Mouse (Mus musculus) embryonic facial prominence, embryonic 12.5 days (tissue): ENCODE measurements around the gene Fat1. TPM values are rescaled to one million over a fixed set of nuclear protein-coding genes. Genes with fewer than 3 reads are reported as not detected.
A peak's percentile ranks its signal among the peaks of the same experiment; 100 is the strongest.

ENCODE experiments used
- ATAC-seq: fragments of 200-750 bp; cut with Nextera tagmentation; 2 replicates; pipeline ENCODE4 v1.8.0; 2017; ENCODE audit not compliant: insufficient number of reproducible peaks, insufficient read depth, low FRiP score, low TSS enrichment
- H3K27ac ChIP-seq: fragments of 300-500 bp; sonication (generic); 2 replicates; pipeline ENCODE4 v1.5.1; 2016; ENCODE audit warnings: mild to moderate bottlenecking
- H3K27me3 ChIP-seq: fragments of 300-500 bp; sonication (generic); 2 replicates; pipeline ENCODE4 v1.6.1; 2016; ENCODE audit warnings: mild to moderate bottlenecking, moderate library complexity
- H3K36me3 ChIP-seq: fragments of 300-500 bp; sonication (generic); 2 replicates; pipeline ENCODE4 v1.6.1; 2016; ENCODE audit warnings: mild to moderate bottlenecking
- H3K4me1 ChIP-seq: fragments of 300-500 bp; sonication (generic); 2 replicates; pipeline ENCODE4 v1.6.1; 2016
- H3K4me2 ChIP-seq: fragments of 300-500 bp; sonication (generic); replicated peaks from 2 replicates; pipeline ENCODE4 v1.6.1; 2016; ENCODE audit warnings: mild to moderate bottlenecking, moderate library complexity
- H3K4me3 ChIP-seq: fragments of 300-500 bp; sonication (generic); 2 replicates; pipeline ENCODE4 v1.5.1; 2016; ENCODE audit warnings: mild to moderate bottlenecking
- H3K9ac ChIP-seq: fragments of 300-500 bp; sonication (generic); 2 replicates; pipeline ENCODE4 v1.6.1; 2016; ENCODE audit warnings: mild to moderate bottlenecking, moderate library complexity
- H3K9me3 ChIP-seq: fragments of 300-500 bp; sonication (generic); 2 replicates; pipeline ENCODE4 v1.6.1; 2016; ENCODE audit warnings: mild to moderate bottlenecking, moderate library complexity
- WGBS: fragments of 180-500 bp; shearing (Covaris S2); methylation state at CpG from one replicate; pipeline ENCODE4 v1.1.7; 2016; 5-methylcytosine and 5-hydroxymethylcytosine counted together
- polyA plus RNA-seq: library from polyadenylated mRNA; unstranded; fragments of >200 nt; fragmentation: Nextera tagmentation; extraction: Ambion mirVana; gene quantifications from 2 replicates; pipeline ENCODE4 v1.2.1, GENCODE M21; 2016

Fat1 gene
- polyA plus RNA-seq, 1 experiment from 2014 or later, result 29.5 TPM

GRCm38 (mm10) chr8:44991700-44992487 lies 56.6 kb downstream of the Fat1 start:
- Histone ChIP-seq H3K27me3 (no peaks in the 10 kb centered on the region), H3K36me3 (peaks cover 8% of the 10 kb centered on the region; the same call in 1 of the 2 replicates), H3K4me1 (peaks cover 43% of the 10 kb centered on the region), H3K4me2 (no peak overlapping the region), H3K9ac (no peak overlapping the region), H3K9me3 (no peaks in the 10 kb centered on the region), H3K4me3 (no peak overlapping the region), H3K27ac (no peak overlapping the region)
- ATAC-seq, result no peak
- 30% methylated on average over 21 of the region's 21 CpGs for WGBS

GRCm38 (mm10) chr8:44992664-44993063 lies 57.4 kb downstream of the Fat1 start:
- peaks cover 50% of the 10 kb centered on the region for H3K4me1 ChIP-seq

GRCm38 (mm10) chr8:44993376-44993775 lies 58.1 kb downstream of the Fat1 start:
- Histone ChIP-seq H3K4me3 (no peak overlapping the region), H3K36me3 (peaks cover 8% of the 10 kb centered on the region; the same call in 1 of the 2 replicates), H3K4me1 (peaks cover 57% of the 10 kb centered on the region), H3K9me3 (no peaks in the 10 kb centered on the region), H3K27ac (no peak overlapping the region), H3K4me2 (no peak overlapping the region), H3K9ac (no peak overlapping the region), H3K27me3 (no peaks in the 10 kb centered on the region)
- WGBS, result 34% methylated on average over 4 of the region's 4 CpGs
- no peak for ATAC-seq

More at GRCm38 (mm10) chr8:44992664-44993063, 57.4 kb downstream of the Fat1 start:
- Histone ChIP-seq H3K9me3 (no peaks in the 10 kb centered on the region), H3K9ac (no peak overlapping the region), H3K27ac (no peak overlapping the region), H3K4me3 (no peak overlapping the region), H3K27me3 (no peaks in the 10 kb centered on the region), H3K4me2 (no peak overlapping the region), H3K36me3 (peaks cover 8% of the 10 kb centered on the region; the same call in 1 of the 2 replicates)
- ATAC-seq, result no peak
- WGBS, result 50% methylated on average over 6 of the region's 6 CpGs

GRCm38 (mm10) chr8:44996493-44996892 lies 61.2 kb downstream of the Fat1 start:
- no peak for ATAC-seq
- no peaks in the 10 kb centered on the region for H3K9me3 ChIP-seq
- no peak overlapping the region for H3K4me3 ChIP-seq
- no peak overlapping the region for H3K4me2 ChIP-seq
- H3K9ac ChIP-seq, result no peak overlapping the region
- H3K4me1 ChIP-seq, result peaks cover 72% of the 10 kb centered on the region
- no peaks in the 10 kb centered on the region for H3K36me3 ChIP-seq
- H3K27me3 ChIP-seq, result no peaks in the 10 kb centered on the region
- 13% methylated on average over 3 of the region's 3 CpGs for WGBS
- H3K27ac ChIP-seq, result no peak overlapping the region

GRCm38 (mm10) chr8:44997321-44997720 lies 62.1 kb downstream of the Fat1 start:
- H3K4me1 ChIP-seq, result peaks cover 68% of the 10 kb centered on the region
- no peak overlapping the region for H3K4me2 ChIP-seq
- no peak overlapping the region for H3K9ac ChIP-seq
- no peaks in the 10 kb centered on the region for H3K9me3 ChIP-seq
- no peak overlapping the region for H3K27ac ChIP-seq
- no peaks in the 10 kb centered on the region for H3K27me3 ChIP-seq
- no peak for ATAC-seq
- WGBS, result 49% methylated on average over 3 of the region's 3 CpGs
- H3K36me3 ChIP-seq, result no peaks in the 10 kb centered on the region
- H3K4me3 ChIP-seq, result no peak overlapping the region

GRCm38 (mm10) chr8:44997829-44998228 lies 62.6 kb downstream of the Fat1 start:
- H3K4me1 ChIP-seq, result peaks cover 69% of the 10 kb centered on the region
- no peaks in the 10 kb centered on the region for H3K27me3 ChIP-seq
- ATAC-seq, result no peak
- H3K27ac ChIP-seq, result no peak overlapping the region
- H3K36me3 ChIP-seq, result no peaks in the 10 kb centered on the region
- H3K9me3 ChIP-seq, result no peaks in the 10 kb centered on the region
- 20% methylated on average over 6 of the region's 6 CpGs for WGBS
- no peak overlapping the region for H3K9ac ChIP-seq
- 0 out of 2 replicates have a peak overlapping the region, but pooled peaks have one; percentile 26 for H3K4me2 ChIP-seq
- H3K4me3 ChIP-seq, result no peak overlapping the region

- no peaks in the 10 kb centered on the region for H3K27me3 ChIP-seq
- H3K4me1 ChIP-seq, result peaks cover 73% of the 10 kb centered on the region
- WGBS, result 30% methylated on average over 9 of the region's 9 CpGs
Measured at GRCm38 (mm10) chr8:44998275-44998674, 63.0 kb downstream of the Fat1 start.

GRCm38 (mm10) chr8:44998681-44999277 lies 63.5 kb downstream of the Fat1 start:
- WGBS, result 20% methylated on average over 11 of the region's 11 CpGs
- no peak overlapping the region for H3K4me3 ChIP-seq
- H3K27me3 ChIP-seq, result no peaks in the 10 kb centered on the region
- H3K27ac ChIP-seq, result peak overlapping the region; percentile 63
- H3K4me1 ChIP-seq, result peaks cover 71% of the 10 kb centered on the region
- H3K36me3 ChIP-seq, result no peaks in the 10 kb centered on the region
- no peak overlapping the region for H3K9ac ChIP-seq
- peak overlapping the region; percentile 26 for H3K4me2 ChIP-seq
- ATAC-seq, result peak; percentile 85
- H3K9me3 ChIP-seq, result no peaks in the 10 kb centered on the region

More at GRCm38 (mm10) chr8:44998275-44998674, 63.0 kb downstream of the Fat1 start:
- no peaks in the 10 kb centered on the region for H3K9me3 ChIP-seq
- H3K4me2 ChIP-seq, result peak overlapping the region; percentile 26
- peak overlapping the region; percentile 63; the same call in 1 of the 2 replicates for H3K27ac ChIP-seq
- H3K4me3 ChIP-seq, result no peak overlapping the region
- H3K36me3 ChIP-seq, result no peaks in the 10 kb centered on the region
- no peak for ATAC-seq
- no peak overlapping the region for H3K9ac ChIP-seq

- Histone ChIP-seq H3K9me3 (no peaks in the 10 kb centered on the region), H3K27ac (no peak overlapping the region), H3K4me3 (no peak overlapping the region), H3K27me3 (no peaks in the 10 kb centered on the region), H3K4me2 (no peak overlapping the region), H3K9ac (no peak overlapping the region), H3K36me3 (no peaks in the 10 kb centered on the region; the same call in 1 of the 2 replicates), H3K4me1 (peaks cover 48% of the 10 kb centered on the region)
- ATAC-seq, result 0 out of 2 replicates have a peak, but pooled peaks have one; percentile 10
- 22% methylated on average over 8 of the region's 8 CpGs for WGBS
Measured at GRCm38 (mm10) chr8:45001577-45002197, 66.4 kb downstream of the Fat1 start.

- H3K9me3 ChIP-seq, result no peaks in the 10 kb centered on the region
- H3K27me3 ChIP-seq, result no peaks in the 10 kb centered on the region
- no peaks in the 10 kb centered on the region; the same call in 1 of the 2 replicates for H3K36me3 ChIP-seq
- no peak overlapping the region for H3K4me2 ChIP-seq
- H3K4me1 ChIP-seq, result peaks cover 38% of the 10 kb centered on the region
- no peak overlapping the region for H3K9ac ChIP-seq
- H3K27ac ChIP-seq, result no peak overlapping the region
- no peak for ATAC-seq
- WGBS, result 35% methylated on average over 4 of the region's 4 CpGs
- no peak overlapping the region for H3K4me3 ChIP-seq
Measured at GRCm38 (mm10) chr8:45002686-45003085, 67.4 kb downstream of the Fat1 start.

GRCm38 (mm10) chr8:45004021-45004420 lies 68.8 kb downstream of the Fat1 start:
- no peak for ATAC-seq
- 61% methylated on average over 3 of the region's 3 CpGs for WGBS
- Histone ChIP-seq H3K36me3 (peaks cover 3% of the 10 kb centered on the region), H3K27me3 (no peaks in the 10 kb centered on the region), H3K9ac (no peak overlapping the region), H3K4me2 (no peak overlapping the region), H3K4me3 (no peak overlapping the region), H3K9me3 (no peaks in the 10 kb centered on the region), H3K27ac (no peak overlapping the region), H3K4me1 (peaks cover 25% of the 10 kb centered on the region)
